Mouse (Mus musculus): ENCODE measurements around the gene Nop9.

- no peak for TF ChIP-seq EP300 (IDR thresholded peaks at IDR 0.05; ENCODE audit: low read depth)
- no peak for TF ChIP-seq CTCF (IDR thresholded peaks at IDR 0.05; ENCODE audit: low read depth)
Observed at GRCm38 (mm10) chr14:55793461-55793860, 48.0 kb downstream of the Nop9 start.
